Mouse (Mus musculus): ENCODE results near the gene Tmbim6. TPM values are rescaled to one million over a fixed set of nuclear protein-coding genes. Genes with fewer than 3 reads are reported as not detected.

Gene Tmbim6
- polyA plus RNA-seq, 2 experiments = 99.7 to 187 TPM

DNA sequence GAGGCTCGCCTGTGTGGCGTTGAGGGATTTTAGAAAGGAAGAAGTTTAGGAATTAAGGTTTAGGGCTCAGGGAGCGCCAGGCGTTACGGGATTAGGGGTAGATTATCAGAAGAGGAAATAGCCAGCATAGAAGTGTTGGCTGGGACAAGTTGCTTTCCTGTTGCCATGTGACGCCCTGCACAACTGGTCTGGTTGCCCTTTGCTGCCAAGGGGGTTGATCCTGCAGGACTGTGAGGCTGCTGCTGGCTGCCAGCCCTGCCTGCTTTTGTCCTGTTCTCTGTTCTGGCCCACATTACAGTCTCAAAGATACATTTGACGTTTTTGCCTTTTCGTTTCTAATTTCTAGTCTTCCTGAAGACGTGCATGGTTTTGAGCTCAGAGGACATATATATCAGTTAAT is 12.5 kb downstream of the Tmbim6 start:
- ATAC-seq (ENCODE audit: insufficient read depth) = no peak
- no peak for DNase-seq (ENCODE audit: low read depth in 3 of 3, low spot score in 3 of 3)
- TF ChIP-seq CTCF (IDR thresholded peaks at IDR 0.05; ENCODE audit: low read depth) = no peak
- no peak for TF ChIP-seq EP300 (IDR thresholded peaks at IDR 0.05; ENCODE audit: low read depth)
- H3K9me3 ChIP-seq (ENCODE audit: control insufficient read depth, low read length) = no peaks in the 10 kb centered on the region
- WGBS (ENCODE audit: insufficient replicate concordance) = 84% methylated on average over 9 of the region's 9 CpGs
- no peaks in the 10 kb centered on the region for H3K4me1 ChIP-seq (replicated peaks; ENCODE audit: control insufficient read depth in 2 of 2, insufficient read depth in 2 of 2, low read length in 1 of 2)
- H3K4me2 ChIP-seq (ENCODE audit: low read depth) = no peak overlapping the region
- H3K9ac ChIP-seq (replicated peaks) = no peak overlapping the region
- no peak overlapping the region for H3K4me3 ChIP-seq (ENCODE audit: insufficient read depth in 1 of 2, low read depth in 2 of 2, low read length in 2 of 2)
- no peak overlapping the region for H3K27ac ChIP-seq
- H3K36me3 ChIP-seq (replicated peaks; ENCODE audit: control insufficient read depth, insufficient read depth, low read depth) = peaks cover 62% of the 10 kb centered on the region
- H3K27me3 ChIP-seq (ENCODE audit: control insufficient read depth, insufficient read depth, low read length) = no peaks in the 10 kb centered on the region

DNA sequence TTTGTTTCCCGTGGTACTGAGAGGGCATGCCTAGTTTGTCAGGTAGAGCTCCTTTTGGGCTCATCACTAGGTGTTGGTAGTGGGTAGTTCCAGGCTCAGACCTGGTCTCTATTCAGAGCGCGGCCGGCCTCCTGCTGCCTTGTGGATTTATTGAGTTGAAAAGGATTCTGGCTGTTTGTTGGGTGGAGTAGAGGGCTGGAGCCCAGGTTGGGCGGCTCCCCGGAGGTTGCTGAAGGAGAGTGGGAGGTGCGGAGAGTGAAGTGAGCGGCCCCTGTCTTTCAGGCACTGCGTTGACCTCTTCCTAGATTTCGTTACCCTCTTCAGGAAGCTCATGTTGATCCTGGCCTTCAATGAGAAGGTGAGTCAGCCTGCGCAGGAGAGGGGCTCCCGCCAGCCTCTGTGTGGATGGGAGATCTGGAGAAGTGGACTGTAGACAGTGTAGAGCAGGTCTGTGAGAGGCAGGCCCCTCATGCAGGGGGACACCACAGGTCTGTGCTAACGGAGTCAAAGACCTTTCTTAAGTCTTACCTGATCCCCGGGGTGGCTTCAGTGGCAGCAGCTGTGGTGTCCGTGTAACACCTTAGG is 14.4 kb downstream of the Tmbim6 start:
- ATAC-seq (ENCODE audit: insufficient read depth) (no peak), DNase-seq (ENCODE audit: low read depth in 3 of 3, low spot score in 3 of 3) (no peak)
- 89% methylated on average over 15 of the region's 15 CpGs for WGBS (ENCODE audit: insufficient replicate concordance)
- no peaks in the 10 kb centered on the region for H3K4me1 ChIP-seq (replicated peaks; ENCODE audit: control insufficient read depth in 2 of 2, insufficient read depth in 2 of 2, low read length in 1 of 2)
- TF ChIP-seq EP300 (IDR thresholded peaks at IDR 0.05; ENCODE audit: low read depth) (no peak), CTCF (IDR thresholded peaks at IDR 0.05; ENCODE audit: low read depth) (no peak)
- no peak overlapping the region for H3K4me3 ChIP-seq (ENCODE audit: insufficient read depth in 1 of 2, low read depth in 2 of 2, low read length in 2 of 2)
- H3K9me3 ChIP-seq (ENCODE audit: control insufficient read depth, low read length) = no peaks in the 10 kb centered on the region
- H3K4me2 ChIP-seq (ENCODE audit: low read depth) = no peak overlapping the region
- peaks cover 59% of the 10 kb centered on the region for H3K36me3 ChIP-seq (replicated peaks; ENCODE audit: control insufficient read depth, insufficient read depth, low read depth)
- H3K27ac ChIP-seq = no peak overlapping the region
- no peaks in the 10 kb centered on the region for H3K27me3 ChIP-seq (ENCODE audit: control insufficient read depth, insufficient read depth, low read length)
- H3K9ac ChIP-seq (replicated peaks) = no peak overlapping the region

DNA sequence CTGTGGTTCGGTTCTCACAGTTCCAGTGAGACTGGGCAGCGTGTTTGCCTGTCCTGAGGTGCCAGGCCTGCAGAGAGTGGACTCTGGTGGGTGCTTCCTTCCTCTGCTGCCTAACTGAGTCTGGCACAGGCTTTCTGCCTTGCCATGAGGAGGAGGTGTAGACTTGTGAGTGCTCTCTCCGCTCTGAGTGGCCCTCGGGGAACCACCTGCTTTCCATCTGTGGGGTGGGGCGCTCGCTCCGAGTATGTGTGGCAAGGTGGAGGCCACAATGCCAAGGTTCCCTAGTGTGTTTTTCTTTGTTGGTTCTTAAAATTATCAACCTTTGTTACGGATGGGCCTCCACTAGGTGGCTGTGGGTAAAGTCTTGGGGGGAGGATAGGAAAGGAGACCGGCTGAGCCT is 16.2 kb downstream of the Tmbim6 start:
- no peak for ATAC-seq (ENCODE audit: insufficient read depth)
- Histone ChIP-seq H3K4me1 (replicated peaks; ENCODE audit: control insufficient read depth in 2 of 2, insufficient read depth in 2 of 2, low read length in 1 of 2) (no peaks in the 10 kb centered on the region), H3K4me2 (ENCODE audit: low read depth) (no peak overlapping the region), H3K36me3 (replicated peaks; ENCODE audit: control insufficient read depth, insufficient read depth, low read depth) (peaks cover 51% of the 10 kb centered on the region), H3K27ac (no peak overlapping the region), H3K9me3 (ENCODE audit: control insufficient read depth, low read length) (no peaks in the 10 kb centered on the region), H3K4me3 (ENCODE audit: insufficient read depth in 1 of 2, low read depth in 2 of 2, low read length in 2 of 2) (no peak overlapping the region), H3K9ac (replicated peaks) (no peak overlapping the region), H3K27me3 (ENCODE audit: control insufficient read depth, insufficient read depth, low read length) (no peaks in the 10 kb centered on the region)
- no peak for DNase-seq (ENCODE audit: low read depth in 3 of 3, low spot score in 3 of 3)
- no peak for TF ChIP-seq EP300 (IDR thresholded peaks at IDR 0.05; ENCODE audit: low read depth)
- TF ChIP-seq CTCF (IDR thresholded peaks at IDR 0.05; ENCODE audit: low read depth) = no peak
- WGBS (ENCODE audit: insufficient replicate concordance) = 94% methylated on average over 9 of the region's 9 CpGs

DNA sequence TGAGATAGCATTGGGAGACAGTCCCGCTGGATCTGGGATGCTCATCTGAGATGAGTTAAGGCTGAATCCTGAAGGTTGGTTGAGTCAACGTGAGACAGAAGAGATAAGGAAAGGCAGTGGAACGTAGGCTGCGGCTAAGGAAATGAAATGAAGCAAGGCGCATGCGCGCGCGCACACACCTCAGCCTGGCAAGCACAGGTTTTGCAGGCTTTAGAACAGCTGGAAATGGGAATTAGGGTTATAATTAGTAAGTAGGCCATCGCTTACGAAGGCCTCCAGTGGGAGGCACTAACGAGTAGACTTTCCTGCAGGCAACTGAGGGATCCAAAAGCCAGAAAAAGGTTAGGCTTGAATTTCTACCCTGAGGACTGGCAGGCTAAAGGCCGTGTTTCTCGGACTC is 19.1 kb downstream of the Tmbim6 start:
- H3K27ac ChIP-seq = no peak overlapping the region
- TF ChIP-seq EP300 (IDR thresholded peaks at IDR 0.05; ENCODE audit: low read depth) (no peak), CTCF (IDR thresholded peaks at IDR 0.05; ENCODE audit: low read depth) (no peak)
- no peaks in the 10 kb centered on the region for H3K27me3 ChIP-seq (ENCODE audit: control insufficient read depth, insufficient read depth, low read length)
- H3K36me3 ChIP-seq (replicated peaks; ENCODE audit: control insufficient read depth, insufficient read depth, low read depth) = peaks cover 24% of the 10 kb centered on the region
- 0 out of 4 replicates have a peak, but pooled peaks cover 0 to 3% of the 10 kb centered on the region in 2 experiments for H3K4me1 ChIP-seq (replicated peaks; ENCODE audit: control insufficient read depth in 2 of 2, insufficient read depth in 2 of 2, low read length in 1 of 2)
- 64% methylated on average over 14 of the region's 14 CpGs for WGBS (ENCODE audit: insufficient replicate concordance)
- H3K4me2 ChIP-seq (ENCODE audit: low read depth) = no peak overlapping the region
- H3K4me3 ChIP-seq (ENCODE audit: insufficient read depth in 1 of 2, low read depth in 2 of 2, low read length in 2 of 2) = no peak overlapping the region
- ATAC-seq (ENCODE audit: insufficient read depth) (no peak), DNase-seq (ENCODE audit: low read depth in 3 of 3, low spot score in 3 of 3) (no peak)
- no peaks in the 10 kb centered on the region for H3K9me3 ChIP-seq (ENCODE audit: control insufficient read depth, low read length)
- no peak overlapping the region for H3K9ac ChIP-seq (replicated peaks)

DNA sequence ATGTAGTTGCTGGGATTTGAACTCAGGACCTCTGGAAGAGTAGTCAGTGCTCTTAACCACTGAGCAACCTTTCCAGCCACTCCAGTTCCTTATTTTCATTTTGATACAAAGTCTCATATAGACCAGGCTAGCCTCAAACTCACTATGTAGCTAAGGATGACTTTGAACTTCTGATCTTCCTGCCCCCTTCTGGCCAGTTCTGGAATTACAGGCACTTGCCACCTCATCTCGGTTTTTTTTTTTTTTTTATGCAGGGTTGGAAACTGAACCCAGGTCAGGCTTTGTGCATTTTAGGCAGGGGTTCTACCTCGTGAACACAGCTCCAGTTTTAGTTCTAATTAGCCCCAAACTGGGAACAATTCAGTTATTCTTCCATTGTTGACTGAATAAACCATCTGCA is 23.1 kb downstream of the Tmbim6 start:
- WGBS (ENCODE audit: insufficient replicate concordance) = 10% methylated on average over 2 of the region's 2 CpGs
- no peaks in the 10 kb centered on the region for H3K27me3 ChIP-seq (ENCODE audit: control insufficient read depth, insufficient read depth, low read length)
- ATAC-seq (ENCODE audit: insufficient read depth) (no peak), DNase-seq (ENCODE audit: low read depth in 3 of 3, low spot score in 3 of 3) (peak; percentile 37 to 47 (median 41))
- H3K4me1 ChIP-seq (replicated peaks; ENCODE audit: control insufficient read depth in 2 of 2, insufficient read depth in 2 of 2, low read length in 1 of 2) = peaks cover 0 to 7% of the 10 kb centered on the region in 2 experiments; a peak in 2 of 4 replicates
- TF ChIP-seq CTCF (IDR thresholded peaks at IDR 0.05; ENCODE audit: low read depth) (peak; percentile 73), EP300 (IDR thresholded peaks at IDR 0.05; ENCODE audit: low read depth) (no peak)
- no peak overlapping the region for H3K9ac ChIP-seq (replicated peaks)
- no peak overlapping the region for H3K4me3 ChIP-seq (ENCODE audit: insufficient read depth in 1 of 2, low read depth in 2 of 2, low read length in 2 of 2)
- H3K36me3 ChIP-seq (replicated peaks; ENCODE audit: control insufficient read depth, insufficient read depth, low read depth) = no peaks in the 10 kb centered on the region
- H3K4me2 ChIP-seq (ENCODE audit: low read depth) = peak overlapping the region; percentile 36; the same call in 1 of the 2 replicates
- H3K9me3 ChIP-seq (ENCODE audit: control insufficient read depth, low read length) = no peaks in the 10 kb centered on the region
- no peak overlapping the region for H3K27ac ChIP-seq

Measured in liver, embryonic 14.5 days (tissue).